Mouse (Mus musculus) kidney, postnatal 0 days (tissue): ENCODE measurements around the gene Cryaa. TPM values are rescaled to one million over a fixed set of nuclear protein-coding genes. Genes with fewer than 3 reads are reported as not detected.

Experiments used
- ATAC-seq: fragments of 200-750 bp; cut with Nextera tagmentation; replicated peaks from 2 replicates; pipeline ENCODE4 v1.8.0; 2017; ENCODE audit warnings: low read depth, moderate number of reproducible peaks, moderate TSS enrichment, moderate library complexity; ENCODE audit not compliant: low FRiP score
- DNase-seq: peaks from one replicate; pipeline ENCODE4 v3.0.0-alpha.2; 2016; ENCODE audit warnings: low spot score
- H3K27ac ChIP-seq: fragments of 300-500 bp; sonication (generic); 2 replicates; pipeline ENCODE4 v1.5.1; 2014; ENCODE audit warnings: mild to moderate bottlenecking
- H3K27me3 ChIP-seq: fragments of 300-500 bp; sonication (generic); 2 replicates; pipeline ENCODE4 v1.6.1; 2014; ENCODE audit warnings: low read length, mixed read lengths; ENCODE audit not compliant: insufficient read depth
- H3K36me3 ChIP-seq: fragments of 300-500 bp; sonication (generic); 2 replicates; pipeline ENCODE4 v1.6.1; 2014; ENCODE audit warnings: low read length, mixed read lengths; ENCODE audit not compliant: insufficient read depth
- H3K4me1 ChIP-seq: fragments of 300-500 bp; sonication (generic); replicated peaks from 2 replicates; pipeline ENCODE4 v1.6.1; 2014; ENCODE audit warnings: antibody characterized with exemption, low read length, mixed read lengths; ENCODE audit not compliant: insufficient read depth
- H3K4me2 ChIP-seq: fragments of 300-500 bp; sonication (generic); 2 replicates; pipeline ENCODE4 v1.6.1; 2014; ENCODE audit warnings: mild to moderate bottlenecking, low read length, moderate library complexity, mixed read lengths
- H3K4me3 ChIP-seq: fragments of 300-500 bp; sonication (generic); replicated peaks from 2 replicates; pipeline ENCODE4 v1.5.1; 2014; ENCODE audit warnings: low read depth, low read length
- H3K9ac ChIP-seq: fragments of 300-500 bp; sonication (generic); 2 replicates; pipeline ENCODE4 v1.6.1; 2014; ENCODE audit warnings: low read depth, low read length
- H3K9me3 ChIP-seq: fragments of 300-500 bp; sonication (generic); replicated peaks from 2 replicates; pipeline ENCODE4 v1.6.1; 2016; ENCODE audit warnings: low read length, inconsistent platforms, mixed read lengths
- CTCF ChIP-seq: IDR thresholded peaks from 2 replicates; pipeline ENCODE4 v1.5.1; 2016; ENCODE audit warnings: antibody characterized with exemption, low read depth, mild to moderate bottlenecking, moderate library complexity
- WGBS: fragments of 180-500 bp; shearing (Covaris S2); extraction: QIAGEN DNeasy Blood & Tissue Kit; methylation state at CpG from one replicate; pipeline ENCODE4 v1.1.7; 2014; 5-methylcytosine and 5-hydroxymethylcytosine counted together
- polyA plus RNA-seq: library from polyadenylated mRNA; unstranded; fragments of >200 nt; fragmentation: Nextera tagmentation; extraction: Ambion mirVana; gene quantifications from 2 replicates; pipeline ENCODE4 v1.2.1, GENCODE M21; 2015

Gene Cryaa
- polyA plus RNA-seq, 1 experiment from 2014 or later: 0.22 TPM

DNA sequence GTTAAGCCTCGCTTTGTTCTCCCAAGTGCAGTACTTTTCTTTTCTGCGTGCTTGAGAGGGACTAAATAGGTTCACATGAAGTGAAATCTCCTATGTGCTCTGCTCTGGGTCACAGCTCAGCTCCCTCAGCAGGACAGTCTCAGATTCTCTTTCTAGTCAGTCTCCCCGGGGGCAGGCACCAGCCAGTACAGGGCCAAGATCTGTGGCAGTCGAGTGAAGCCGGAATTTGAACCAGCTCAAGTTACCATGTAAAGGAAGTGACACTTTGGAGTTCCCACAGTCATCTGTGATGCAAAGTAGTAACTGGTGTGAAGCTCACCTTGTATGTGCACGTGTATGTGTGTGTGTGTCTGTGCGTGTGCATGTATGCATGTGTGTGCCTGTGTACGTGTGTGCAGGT lies 32.8 kb downstream of the Cryaa start:
- Histone ChIP-seq H3K4me2 (no peak overlapping the region), H3K36me3 (no peaks in the 10 kb centered on the region), H3K27ac (peak overlapping the region; percentile 47; the same call in 1 of the 2 replicates), H3K4me1 (no peaks in the 10 kb centered on the region), H3K9ac (no peak overlapping the region), H3K27me3 (no peaks in the 10 kb centered on the region), H3K4me3 (no peak overlapping the region), H3K9me3 (no peaks in the 10 kb centered on the region)
- peak; percentile 54; the same call in 1 of the 2 replicates for ATAC-seq
- 49% methylated on average over 8 of the region's 8 CpGs for WGBS
- DNase-seq: peak; percentile 49
- no peak for TF ChIP-seq CTCF

DNA sequence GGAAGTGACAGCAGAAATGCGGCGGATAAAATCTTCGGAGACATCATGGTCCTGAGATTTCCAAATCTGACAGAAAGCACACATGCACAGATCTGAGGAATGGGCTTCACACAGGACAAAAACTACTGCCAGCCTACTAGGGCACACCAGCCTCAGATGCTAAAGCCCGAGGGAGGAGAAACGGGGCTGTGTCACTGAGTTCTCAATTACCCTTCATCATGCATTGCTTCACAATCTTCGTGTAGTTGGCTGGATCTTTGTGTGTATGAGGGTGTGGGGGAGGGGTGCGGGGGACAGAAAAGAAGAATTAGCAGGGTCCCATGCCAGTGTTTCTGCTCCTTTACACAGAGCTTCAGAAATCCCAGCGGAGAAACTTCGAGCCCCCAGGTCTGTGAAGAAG lies 36.1 kb downstream of the Cryaa start:
- Histone ChIP-seq H3K4me1 (no peaks in the 10 kb centered on the region), H3K4me3 (no peak overlapping the region), H3K9ac (no peak overlapping the region), H3K27ac (no peak overlapping the region), H3K4me2 (no peak overlapping the region), H3K9me3 (no peaks in the 10 kb centered on the region), H3K27me3 (no peaks in the 10 kb centered on the region), H3K36me3 (no peaks in the 10 kb centered on the region)
- WGBS: 74% methylated on average over 9 of the region's 9 CpGs
- DNase-seq: no peak
- TF ChIP-seq CTCF: no peak
- no peak for ATAC-seq

DNA sequence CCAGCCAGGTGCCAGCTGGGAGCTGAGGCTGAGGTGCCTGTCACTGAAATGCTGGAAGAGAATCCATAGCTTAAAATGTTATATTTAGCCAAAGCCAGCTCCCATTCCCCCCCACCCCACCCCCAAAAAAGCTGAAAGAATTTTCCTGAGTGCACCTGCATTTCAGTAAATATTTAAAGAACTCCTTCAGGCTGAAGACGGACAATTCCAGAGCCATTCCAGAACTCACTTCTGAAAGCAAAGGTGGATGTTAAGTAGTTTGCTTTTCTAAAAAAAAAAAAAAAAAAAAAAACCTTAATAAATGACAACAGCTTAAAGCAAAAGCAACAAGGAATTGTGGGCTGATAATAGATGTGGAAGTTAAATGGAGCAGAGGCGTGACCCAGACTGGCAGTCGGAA lies 36.5 kb downstream of the Cryaa start:
- Histone ChIP-seq H3K27me3 (no peaks in the 10 kb centered on the region), H3K9ac (no peak overlapping the region), H3K4me1 (no peaks in the 10 kb centered on the region), H3K27ac (no peak overlapping the region), H3K9me3 (no peaks in the 10 kb centered on the region), H3K4me2 (no peak overlapping the region), H3K4me3 (no peak overlapping the region), H3K36me3 (no peaks in the 10 kb centered on the region)
- ATAC-seq (no peak), DNase-seq (no peak)
- WGBS: 82% methylated on average over 3 of the region's 3 CpGs
- TF ChIP-seq CTCF: no peak

DNA sequence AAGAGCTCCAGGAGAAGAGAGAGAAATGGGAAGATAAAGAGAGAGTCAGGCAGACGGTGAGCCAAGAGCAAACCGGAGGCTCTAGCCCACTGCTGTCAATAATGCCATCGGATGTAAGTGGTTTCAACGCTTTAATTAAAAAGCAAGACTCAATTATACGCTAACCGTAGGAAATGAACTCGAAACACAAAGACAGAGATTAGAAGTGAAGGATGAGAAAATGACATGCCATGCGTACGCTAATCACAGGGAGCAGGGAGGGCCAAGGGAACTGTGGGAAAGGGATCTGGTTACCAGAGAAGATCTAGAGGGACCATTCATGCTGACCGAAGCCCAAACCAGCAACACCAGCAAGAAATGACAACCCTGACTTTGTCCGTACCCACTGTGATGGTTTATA lies 37.4 kb downstream of the Cryaa start:
- H3K36me3 ChIP-seq: no peaks in the 10 kb centered on the region
- no peak overlapping the region for H3K4me2 ChIP-seq
- ATAC-seq: no peak
- H3K4me1 ChIP-seq: no peaks in the 10 kb centered on the region
- 82% methylated on average over 11 of the region's 11 CpGs for WGBS
- no peak overlapping the region for H3K9ac ChIP-seq
- H3K27ac ChIP-seq: no peak overlapping the region
- no peaks in the 10 kb centered on the region for H3K27me3 ChIP-seq
- H3K9me3 ChIP-seq: no peaks in the 10 kb centered on the region
- TF ChIP-seq CTCF: no peak
- no peak for DNase-seq
- H3K4me3 ChIP-seq: no peak overlapping the region

DNA sequence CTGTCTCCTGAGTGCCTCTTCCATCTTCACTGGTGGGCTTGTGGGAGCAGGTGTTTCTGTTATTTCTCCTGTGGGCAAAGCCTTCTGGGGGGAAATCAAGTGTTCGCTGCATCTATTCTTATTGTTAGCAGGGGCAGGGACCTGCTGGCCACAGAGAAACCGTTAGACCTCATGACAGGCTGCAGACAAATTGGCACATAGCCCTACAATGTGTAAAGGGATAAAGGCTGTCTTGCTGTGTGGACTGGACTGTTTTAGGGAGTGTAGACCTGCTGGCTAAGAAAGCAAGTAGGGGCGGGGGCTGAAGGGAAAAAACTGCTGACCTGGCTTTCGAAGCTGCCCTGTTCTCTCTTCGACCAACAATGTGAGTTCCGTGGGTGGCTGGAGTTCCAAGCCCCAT lies 44.0 kb downstream of the Cryaa start:
- Histone ChIP-seq H3K27me3 (no peaks in the 10 kb centered on the region), H3K36me3 (no peaks in the 10 kb centered on the region), H3K9me3 (no peaks in the 10 kb centered on the region), H3K27ac (no peak overlapping the region), H3K4me3 (no peak overlapping the region), H3K9ac (no peak overlapping the region), H3K4me2 (no peak overlapping the region), H3K4me1 (no peaks in the 10 kb centered on the region)
- ATAC-seq: no peak
- TF ChIP-seq CTCF: no peak
- 67% methylated on average over 6 of the region's 6 CpGs for WGBS
- no peak for DNase-seq

DNA sequence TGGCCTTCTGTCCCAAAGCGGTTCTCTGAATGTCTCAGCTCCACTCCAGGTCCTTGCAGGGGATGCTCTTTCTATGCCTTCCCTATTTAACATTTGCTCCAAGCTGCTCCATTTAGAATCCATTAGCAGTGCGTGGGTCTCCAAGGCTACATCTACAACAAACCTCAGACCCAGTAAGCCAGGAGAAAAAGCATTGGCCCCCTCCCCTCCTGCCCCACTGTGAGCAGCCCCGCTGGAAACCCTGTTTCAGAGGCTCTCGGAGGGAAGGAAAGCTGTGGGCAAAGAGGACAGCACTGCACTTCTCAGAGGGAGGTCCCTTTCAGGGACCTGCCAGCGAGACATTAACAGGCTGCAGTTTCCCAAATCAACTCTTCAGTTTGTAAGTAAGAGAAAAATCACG lies 47.8 kb downstream of the Cryaa start:
- Histone ChIP-seq H3K9me3 (no peaks in the 10 kb centered on the region), H3K4me3 (no peak overlapping the region), H3K36me3 (no peaks in the 10 kb centered on the region), H3K27ac (no peak overlapping the region), H3K4me2 (no peak overlapping the region), H3K4me1 (0 out of 2 replicates have a peak, but pooled peaks cover 3% of the 10 kb centered on the region), H3K9ac (no peak overlapping the region), H3K27me3 (no peaks in the 10 kb centered on the region)
- no peak for DNase-seq
- WGBS: 62% methylated on average over 6 of the region's 6 CpGs
- no peak for TF ChIP-seq CTCF
- no peak for ATAC-seq

DNA sequence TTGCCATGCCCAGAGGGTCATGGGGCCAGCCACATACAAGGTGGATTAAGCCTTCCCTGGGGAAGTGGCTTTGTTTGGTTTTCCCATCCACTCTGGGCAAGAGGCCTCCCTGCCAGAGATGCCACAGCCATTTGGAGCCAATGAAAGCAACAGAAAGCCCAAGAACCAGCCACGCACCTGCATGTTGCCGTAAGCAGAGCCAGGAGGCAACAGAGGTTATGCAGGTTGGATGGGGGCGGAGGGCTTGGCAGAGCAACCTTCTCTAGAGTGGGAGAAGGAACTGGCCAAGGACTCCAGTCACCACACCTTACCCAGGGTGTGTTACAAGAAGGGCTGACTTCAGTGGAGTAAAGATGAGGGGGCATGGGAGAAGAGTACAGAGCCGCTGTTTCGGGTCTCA lies 48.6 kb downstream of the Cryaa start:
- H3K9me3 ChIP-seq: no peaks in the 10 kb centered on the region
- no peak overlapping the region for H3K9ac ChIP-seq
- H3K27me3 ChIP-seq: no peaks in the 10 kb centered on the region
- 91% methylated on average over 5 of the region's 5 CpGs for WGBS
- H3K4me1 ChIP-seq: 0 out of 2 replicates have a peak, but pooled peaks cover 3% of the 10 kb centered on the region
- TF ChIP-seq CTCF: no peak
- DNase-seq (no peak), ATAC-seq (no peak)
- H3K27ac ChIP-seq: no peak overlapping the region
- H3K4me3 ChIP-seq: no peak overlapping the region
- H3K4me2 ChIP-seq: no peak overlapping the region
- no peaks in the 10 kb centered on the region for H3K36me3 ChIP-seq
